Mouse (Mus musculus) gastrocnemius, adult 8-10 months (tissue): ENCODE data around the gene Gng12. TPM values are rescaled to one million over a fixed set of nuclear protein-coding genes. Genes with fewer than 3 reads are reported as not detected.

Experiments
- DNase-seq, 2 experiments: peaks; one replicate each; pipeline ENCODE4 v3.0.0; 2022; ENCODE audit warnings: low spot score in 2 of 2
- total RNA-seq, 4 experiments: library from RNA; stranded (reverse); gene quantifications; 2 replicates each; pipeline ENCODE4 v1.2.4; 2022

Gene Gng12
- total RNA-seq, 4 experiments from 2014 or later: 24.1 to 33.9 (median 29.3) TPM

DNA sequence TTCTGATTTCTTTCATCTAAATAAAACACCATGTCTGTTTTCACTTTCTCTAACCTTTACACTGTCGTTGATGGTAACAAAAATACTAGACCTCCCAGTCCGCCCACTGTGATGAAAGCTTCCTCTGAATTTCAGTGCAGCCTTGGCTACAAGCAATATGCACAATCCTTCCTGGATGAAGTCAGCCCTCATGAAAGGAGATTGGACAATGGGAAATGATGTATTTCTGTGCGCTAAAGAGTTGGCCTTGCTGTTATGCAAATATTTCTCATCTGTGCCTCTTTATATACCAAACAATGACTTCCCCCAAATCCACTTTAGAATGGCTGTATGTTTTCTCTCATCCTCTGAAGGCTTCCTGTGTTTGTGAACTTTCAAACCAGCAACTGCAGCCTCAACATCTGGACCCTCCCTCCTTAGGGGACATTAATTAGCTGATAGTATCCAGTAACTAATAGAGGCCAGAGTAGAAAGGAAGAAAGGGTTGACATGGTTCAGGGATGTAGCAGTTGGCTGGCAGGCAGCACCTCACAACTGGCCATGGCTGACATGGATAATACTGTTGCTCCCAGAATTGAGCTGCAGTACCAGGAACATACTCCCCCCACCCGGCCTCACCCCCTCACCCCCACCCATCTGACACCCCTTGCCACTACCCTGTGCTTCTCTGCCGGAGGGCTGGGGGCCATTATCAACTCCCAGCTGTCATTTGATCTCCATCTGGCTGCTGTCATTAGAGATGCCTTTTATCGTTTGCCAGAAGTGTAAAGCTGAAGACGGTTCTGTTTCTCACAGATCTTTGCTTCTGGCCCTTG is 152.9 kb downstream of the Gng12 start:
- DNase-seq: no peak

DNA sequence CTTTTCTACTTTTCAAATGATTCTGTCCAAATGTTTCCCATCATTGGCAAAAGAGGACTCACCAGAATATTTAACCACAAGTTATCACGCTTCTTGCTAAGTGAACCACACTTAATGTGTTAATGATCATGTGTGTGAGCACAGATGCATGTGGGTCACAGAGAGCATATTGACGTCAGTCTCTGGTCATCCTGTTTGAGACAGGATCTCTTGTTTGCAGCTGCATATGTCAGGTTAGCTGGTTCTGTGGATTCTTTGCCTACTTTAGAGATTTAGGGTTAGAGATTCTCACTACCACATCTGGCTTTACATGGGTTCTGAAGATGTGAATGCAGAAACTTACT is 153.5 kb downstream of the Gng12 start:
- no peak for DNase-seq

DNA sequence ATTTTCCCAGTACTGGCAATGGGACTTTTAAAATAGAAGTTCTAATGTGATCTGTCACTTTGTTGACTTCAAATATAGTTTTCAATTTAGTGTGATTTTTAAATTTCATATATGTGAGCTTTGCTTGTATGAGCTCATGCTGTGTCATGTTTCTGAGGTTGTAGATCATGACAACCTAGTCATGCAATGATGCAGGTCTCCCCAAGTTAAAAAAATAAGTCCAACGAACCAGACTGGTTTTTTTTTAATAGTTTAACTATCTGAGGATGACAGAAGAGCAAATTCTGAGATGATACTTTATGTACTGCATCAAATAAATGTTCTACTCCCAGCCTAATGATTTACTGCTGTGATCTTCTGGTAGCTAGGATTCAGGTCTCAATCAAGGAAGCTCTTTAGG is 153.9 kb downstream of the Gng12 start:
- DNase-seq: no peak

DNA sequence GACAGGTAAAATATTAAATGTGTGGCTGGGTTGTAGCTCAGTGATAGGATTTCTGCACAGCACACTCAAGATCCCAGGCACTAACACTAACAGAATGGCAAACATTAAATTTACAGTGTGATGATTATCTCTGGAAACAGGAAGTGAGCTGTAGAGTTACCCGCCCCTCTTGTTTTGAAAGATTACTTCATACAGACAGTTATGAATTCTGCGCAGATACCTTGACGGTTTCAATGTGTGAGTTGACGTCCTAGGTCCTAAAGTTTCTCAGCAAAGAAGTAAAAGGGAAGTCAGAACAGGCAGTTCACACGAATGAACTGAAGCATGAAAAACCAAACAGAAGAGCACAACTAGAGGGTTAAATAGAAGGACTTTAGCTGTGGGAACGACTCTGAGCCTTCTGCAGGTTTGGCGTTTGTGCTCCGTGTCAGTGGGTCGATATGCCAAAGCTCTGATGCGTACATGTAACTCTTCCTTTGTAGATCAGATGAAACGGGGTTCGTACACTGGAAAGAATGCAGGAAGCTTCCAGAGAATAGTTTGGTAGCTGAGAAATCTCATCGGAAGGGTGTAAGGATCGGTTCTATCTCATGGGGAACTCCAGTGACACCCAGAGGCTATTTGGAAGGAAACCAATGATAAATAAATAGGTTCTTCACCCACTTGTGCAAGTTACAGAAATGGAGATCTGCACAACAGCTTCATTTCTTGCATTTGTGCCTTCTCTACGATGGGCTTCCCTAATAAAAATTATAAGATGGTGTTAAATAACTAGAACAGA is 160.1 kb downstream of the Gng12 start:
- DNase-seq: no peak

DNA sequence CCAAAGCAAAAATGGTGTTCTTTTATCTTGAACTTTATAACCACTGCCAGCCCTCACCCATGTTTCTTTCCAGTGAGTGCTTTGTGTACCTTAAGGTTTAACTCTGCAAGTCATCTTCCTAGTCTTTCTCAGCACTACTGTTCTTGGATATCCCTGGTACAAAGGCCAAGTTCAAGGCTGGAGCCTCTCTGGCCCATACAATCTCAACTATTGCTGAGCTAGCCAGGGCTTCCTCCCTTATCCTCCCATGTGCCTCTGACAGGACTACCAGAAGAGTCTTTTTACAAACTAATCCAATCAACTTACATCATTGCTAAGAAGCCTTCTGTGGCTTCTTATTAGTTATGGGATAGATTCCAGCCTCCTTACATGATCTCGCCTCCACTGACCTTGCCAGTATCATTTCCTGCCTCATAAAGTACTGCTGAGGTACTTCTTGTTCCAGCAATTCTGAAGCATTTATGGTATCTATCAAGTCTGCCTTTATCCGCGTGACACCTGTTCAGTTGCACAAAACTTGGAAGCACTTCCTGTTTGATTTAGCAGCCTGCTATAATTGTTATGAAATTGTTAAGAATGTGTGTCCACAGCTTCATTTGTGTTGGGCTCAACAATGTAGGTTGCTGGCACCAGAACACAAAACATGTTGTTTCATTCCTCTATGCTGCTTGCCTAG is 160.8 kb downstream of the Gng12 start:
- DNase-seq: no peak

DNA sequence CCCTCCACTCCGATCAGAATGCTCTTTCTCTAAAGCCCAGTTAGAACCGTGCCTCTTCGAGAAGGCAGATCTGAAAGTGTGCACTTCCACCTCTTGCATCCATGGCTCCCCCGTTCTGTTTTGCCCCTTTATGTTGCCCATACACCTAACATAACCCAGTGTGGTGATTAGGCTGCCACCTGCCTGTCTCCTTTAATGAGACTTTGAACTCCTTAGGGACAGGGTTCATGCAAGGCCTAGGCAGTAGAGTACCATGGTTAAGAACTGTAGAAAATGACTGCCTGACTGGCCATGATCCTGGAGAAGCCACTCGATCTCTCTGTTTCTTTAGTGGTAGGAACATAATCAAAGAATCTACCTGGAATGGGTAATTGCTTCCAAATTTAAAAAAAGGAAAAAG is 161.4 kb downstream of the Gng12 start:
- DNase-seq: no peak

DNA sequence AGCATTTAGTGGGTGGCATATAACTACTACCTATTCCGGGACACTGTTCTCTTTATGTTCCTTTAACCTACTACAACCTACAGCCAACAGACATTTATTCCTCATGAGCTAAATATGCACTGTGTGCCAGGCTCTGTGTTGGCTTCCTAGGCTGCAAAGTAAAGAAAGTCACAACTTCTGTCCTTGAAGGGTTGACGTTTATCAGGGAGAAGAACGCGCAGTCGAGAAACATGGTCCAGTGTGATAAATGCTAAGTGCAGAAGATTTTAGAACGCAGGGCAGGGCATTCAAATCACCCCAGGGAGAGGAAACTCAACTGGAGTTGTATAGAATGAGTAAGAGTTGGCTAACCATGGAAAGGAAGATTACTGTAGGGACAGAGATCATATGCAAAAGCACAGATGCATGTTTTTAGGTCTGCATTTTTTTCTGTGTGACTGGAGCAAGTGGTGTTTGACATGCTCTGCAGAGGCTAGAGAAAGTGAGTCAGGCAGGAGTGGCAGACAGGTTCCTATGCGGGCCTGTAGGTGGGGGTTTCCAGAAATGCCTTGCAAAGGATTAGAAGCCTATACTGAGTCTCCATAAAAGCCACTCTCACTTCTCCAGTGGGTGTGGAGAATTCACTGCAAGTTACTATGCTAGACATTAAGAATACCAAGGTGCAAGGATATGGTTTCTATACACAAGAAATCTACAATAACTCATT is 161.9 kb downstream of the Gng12 start:
- no peak for DNase-seq

DNA sequence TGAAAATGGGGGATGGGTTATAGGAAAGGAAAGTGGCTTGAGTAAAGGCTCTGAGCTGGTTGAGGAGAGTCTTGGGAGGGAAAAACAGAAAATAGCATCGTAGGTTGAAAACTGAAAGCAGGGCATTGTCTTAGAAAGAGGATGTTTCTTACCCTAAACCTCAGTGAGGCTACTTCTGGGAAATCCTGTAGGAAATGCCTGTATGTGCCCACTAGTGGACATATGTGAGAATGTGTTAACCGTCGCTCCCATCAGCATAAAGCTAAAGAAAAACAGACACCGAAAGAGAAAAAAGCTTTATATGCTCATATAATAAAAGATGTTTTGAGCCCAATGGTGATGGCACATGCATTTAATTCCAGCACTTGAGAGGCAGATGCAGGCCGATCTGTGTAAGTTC is 163.9 kb downstream of the Gng12 start:
- no peak for DNase-seq

DNA sequence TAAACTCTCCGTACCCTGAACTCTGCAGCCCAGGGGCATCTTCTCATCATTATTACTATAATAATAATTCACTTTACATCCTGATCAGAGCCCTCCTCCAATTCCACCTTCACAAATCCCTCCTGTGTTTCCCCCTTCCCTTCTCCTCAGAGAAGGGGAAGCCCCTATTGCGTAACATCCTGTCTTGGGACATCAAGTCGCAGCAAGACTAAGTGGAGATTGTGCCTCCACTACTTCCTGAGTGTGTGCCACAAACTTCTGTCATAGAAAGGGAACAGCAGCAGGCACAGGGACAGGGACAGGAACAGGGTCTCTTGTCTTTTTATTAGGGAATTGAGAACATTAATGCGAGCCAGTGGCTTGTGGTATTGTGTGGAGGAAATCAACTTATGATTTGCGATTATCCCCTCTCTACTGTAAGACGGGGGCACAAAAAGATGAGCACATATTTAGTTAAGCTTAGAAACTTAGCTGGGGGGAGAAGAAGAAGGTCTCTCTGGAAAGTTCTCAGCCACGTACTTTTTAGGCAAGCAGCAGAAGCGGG is 173.1 kb downstream of the Gng12 start:
- no peak for DNase-seq

DNA sequence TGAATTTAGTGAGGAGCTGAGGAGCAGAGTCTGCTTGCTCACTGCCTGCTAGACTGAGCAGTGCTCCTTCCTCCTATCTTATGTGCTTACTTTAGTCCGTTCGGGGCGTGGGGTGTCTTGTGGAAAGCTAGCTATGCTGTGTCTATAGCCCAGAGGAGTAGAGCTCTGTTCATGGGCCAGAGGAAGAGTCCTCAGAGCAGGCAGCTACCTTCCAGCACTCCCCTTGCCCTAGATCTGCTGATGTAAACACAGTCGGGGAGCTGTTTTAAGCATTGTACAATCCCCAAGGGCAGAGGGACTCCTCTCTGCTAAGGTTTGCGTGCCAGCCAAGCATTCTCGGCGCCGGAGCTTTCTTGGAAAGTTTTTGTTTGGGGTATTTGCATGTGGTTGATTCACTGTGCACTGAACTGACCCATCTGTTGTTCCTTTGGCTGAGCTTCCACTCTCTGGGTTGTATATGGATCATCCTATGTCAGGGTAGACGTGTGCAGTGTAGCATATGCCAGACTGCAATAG is 173.7 kb downstream of the Gng12 start:
- no peak for DNase-seq

Other genes starting within 250 kb of the Gng12 start
- not detected for gene Vmn1r35, start 210.5 kb upstream of the Gng12 start, total RNA-seq
- gene Vmn1r36, start 177.2 kb upstream of the Gng12 start, total RNA-seq: not detected
- gene Vmn1r37, start 167.0 kb upstream of the Gng12 start, total RNA-seq: not detected
- gene Vmn1r38, start 113.8 kb upstream of the Gng12 start, total RNA-seq: not detected
- not detected for gene Vmn1r39, start 85.8 kb upstream of the Gng12 start, total RNA-seq
- 10 to 100 TPM; 23.9 to 45.4 (median 33.9) TPM for gene Gadd45a, start 141.1 kb downstream of the Gng12 start, total RNA-seq